Mouse (Mus musculus) adrenal gland (tissue): Measurements from ENCODE around the gene Tnfrsf13b.

ENCODE experiments used
- intact Hi-C: fragments of 180-260 bp; cut with DNase I; formaldehyde crosslinking; loops from one replicate; pipeline ENCODE4 v1.15.1; 2025
- long read RNA-seq, 2 experiments: library from polyadenylated mRNA; unstranded; transcript quantifications; one replicate each; pipeline ENCODE4 v2.0.0; 2020; ENCODE audit warnings: borderline replicate concordance in 1 of 2; ENCODE audit not compliant: insufficient replicate concordance in 1 of 2

Tnfrsf13b gene
- long read RNA-seq, experiment 1, partial matches to known transcripts, result 0 of 4 reads
- long read RNA-seq, experiment 1, other reads (novel, unspliced or antisense), result 0 of 4 reads
- long read RNA-seq, experiment 2, partial matches to known transcripts, result 1 of 2 reads
- long read RNA-seq, experiment 2, other reads (novel, unspliced or antisense), result 0 of 2 reads

GRCm38 (mm10) chr11:61126606-61127355, at the start of gene Tnfrsf13b:
Gene Tnfrsf13b (plus strand): TSS chr11:61126755.
- intact Hi-C loops, result loop anchor here (10.0 kb wide), 1 partner anchor 488 kb away; no protein-coding TSS in a partner anchor

GRCm38 (mm10) chr11:61081624-61082023, 44.9 kb upstream of the Tnfrsf13b start:
- intact Hi-C loops, result no loop called here

- intact Hi-C loops, result loop anchor here (2.0 to 5.0 kb wide), 2 partner anchors 135 to 178 kb away; partner anchors contain the start of gene Natd1
These were observed 36.4 kb upstream of the Tnfrsf13b start for GRCm38 (mm10) chr11:61090195-61090594.

- intact Hi-C loops, result loop anchor here (2.0 to 5.0 kb wide), 2 partner anchors 136 to 179 kb away; partner anchors contain the start of gene Natd1
These were observed 35.4 kb upstream of the Tnfrsf13b start for GRCm38 (mm10) chr11:61091192-61091591.

GRCm38 (mm10) chr11:61091642-61092262, 34.8 kb upstream of the Tnfrsf13b start:
- intact Hi-C loops, result loop anchor here (2.0 to 5.0 kb wide), 2 partner anchors 137 to 179 kb away; partner anchors contain the start of gene Natd1

GRCm38 (mm10) chr11:61098046-61098445, 28.5 kb upstream of the Tnfrsf13b start:
- intact Hi-C loops, result no loop called here

- intact Hi-C loops, result loop anchor here (10.0 kb wide), 2 partner anchors 242 to 302 kb away; partner anchors contain the start of gene Slc47a2
These were observed 23.9 kb upstream of the Tnfrsf13b start for GRCm38 (mm10) chr11:61102397-61103339.

GRCm38 (mm10) chr11:61104241-61104901, 22.2 kb upstream of the Tnfrsf13b start:
- intact Hi-C loops, result loop anchor here (10.0 kb wide), 2 partner anchors 240 to 300 kb away; partner anchors contain the start of gene Slc47a2

GRCm38 (mm10) chr11:61108911-61109361, 17.6 kb upstream of the Tnfrsf13b start:
- intact Hi-C loops, result loop anchor here (5.0 to 10.0 kb wide), 3 partner anchors 33 to 296 kb away; partner anchors contain the start of gene Slc47a2

- intact Hi-C loops, result loop anchor here (5.0 to 10.0 kb wide), 3 partner anchors 33 to 295 kb away; partner anchors contain the start of gene Slc47a2
These were observed 16.8 kb upstream of the Tnfrsf13b start for GRCm38 (mm10) chr11:61109707-61110106.

GRCm38 (mm10) chr11:61110113-61110512, 16.4 kb upstream of the Tnfrsf13b start:
- intact Hi-C loops, result no loop called here

- intact Hi-C loops, result no loop called here
These were observed 15.6 kb upstream of the Tnfrsf13b start for GRCm38 (mm10) chr11:61110928-61111327.

- intact Hi-C loops, result no loop called here
These were observed 15.1 kb upstream of the Tnfrsf13b start for GRCm38 (mm10) chr11:61111472-61111871.

- intact Hi-C loops, result no loop called here
These were observed 14.1 kb upstream of the Tnfrsf13b start for GRCm38 (mm10) chr11:61112323-61112995.

- intact Hi-C loops, result no loop called here
These were observed 10.3 kb upstream of the Tnfrsf13b start for GRCm38 (mm10) chr11:61116226-61116625.

- intact Hi-C loops, result loop anchor here (10.0 kb wide), 1 partner anchor 495 kb away; no protein-coding TSS in a partner anchor
These were observed 6.5 kb upstream of the Tnfrsf13b start for GRCm38 (mm10) chr11:61119996-61120583.

GRCm38 (mm10) chr11:61122283-61122768, 4.2 kb upstream of the Tnfrsf13b start:
- intact Hi-C loops, result loop anchor here (10.0 kb wide), 1 partner anchor 492 kb away; no protein-coding TSS in a partner anchor

GRCm38 (mm10) chr11:61122769-61123288, 3.7 kb upstream of the Tnfrsf13b start:
- intact Hi-C loops, result loop anchor here (10.0 kb wide), 1 partner anchor 492 kb away; no protein-coding TSS in a partner anchor
